Mouse (Mus musculus) bone marrow, adult 2 months (tissue): ENCODE measurements around the gene Olfr630.

ENCODE experiments used
- CTCF ChIP-seq: fragments of 200-500 bp; IDR thresholded peaks from 2 replicates; pipeline ENCODE4 v1.5.1; 2011; ENCODE audit warnings: low read length, control low read depth; ENCODE audit not compliant: control insufficient read depth, insufficient read depth
- POLR2A ChIP-seq: fragments of 200-500 bp; IDR thresholded peaks from 2 replicates; pipeline ENCODE4 v1.6.1; 2011; ENCODE audit warnings: low read depth, mild to moderate bottlenecking, control low read depth, low read length, borderline replicate concordance; ENCODE audit not compliant: control insufficient read depth

DNA sequence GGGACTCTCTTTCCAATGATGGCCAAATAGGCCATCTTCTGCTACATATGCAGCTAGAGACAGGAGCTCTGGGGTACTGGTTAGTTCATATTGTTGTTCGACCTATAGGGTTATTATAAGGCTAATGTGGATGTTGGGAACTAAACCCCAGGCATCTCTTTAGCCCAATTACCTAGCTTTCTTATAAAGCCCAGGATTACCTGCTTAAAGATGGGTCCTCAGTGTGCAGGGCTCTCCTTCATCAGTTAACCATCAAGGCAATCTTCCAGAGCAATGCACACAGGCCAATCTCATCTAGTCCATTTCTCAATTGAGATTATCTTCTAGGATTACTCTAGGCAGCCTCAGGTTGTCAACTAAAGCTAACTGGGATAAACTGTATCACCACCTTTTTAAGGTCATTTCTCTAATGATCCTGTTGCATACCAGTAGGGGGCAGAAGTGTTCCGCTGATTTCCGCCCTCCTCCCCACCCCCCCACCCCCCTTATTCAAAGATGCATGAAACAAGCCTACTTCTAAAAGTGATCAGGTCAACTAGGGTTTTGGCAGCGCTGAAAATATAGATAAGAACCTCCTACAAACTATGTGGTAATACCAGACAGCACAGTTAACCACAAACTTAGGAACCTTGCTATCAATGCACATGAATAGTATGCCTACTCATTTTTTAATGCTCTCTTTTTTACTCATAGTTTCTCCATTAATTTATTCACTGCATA is 35.7 kb upstream of the Olfr630 start:
- TF ChIP-seq CTCF (no peak), POLR2A (no peak)
